In genomic region chr13:76879008-76879407, GRCm38 (mm10) we compare ENCODE assay signal across 30 mouse cellular contexts.
DNase-seq lines count a peak whose midpoint lies in the region; ATAC-seq and TF ChIP-seq lines count a peak whose summit lies in the region.
"Had no signal": no experiment of that assay in that cellular context is flagged by ENCODE, and none has a peak within 500 bp of the region (broad histone marks: within the 10 kb centered on the region; RNA-seq: fewer than 3 reads in every experiment).

No protein-coding gene starts in this region.

- no peaks in the 10 kb centered on the region for H3K9me3 ChIP-seq in forebrain, embryonic 14.5 days (replicated peaks; ENCODE audit: control insufficient read depth, low read length)
- no peaks in the 10 kb centered on the region for H3K9me3 ChIP-seq in forebrain, embryonic 11.5 days (ENCODE audit: control insufficient read depth, low read length)
- H3K9me3 ChIP-seq: hindbrain, embryonic 12.5 days; liver, embryonic 15.5 days had no signal

- H3K36me3 ChIP-seq in forebrain, embryonic 14.5 days (ENCODE audit: control insufficient read depth, insufficient read depth, low read length), result no peaks in the 10 kb centered on the region
- H3K36me3 ChIP-seq in forebrain, embryonic 11.5 days (ENCODE audit: control insufficient read depth, insufficient read depth, low read length), result no peaks in the 10 kb centered on the region
- H3K36me3 ChIP-seq: hindbrain, embryonic 12.5 days; liver, embryonic 15.5 days had no signal

- no peak overlapping the region for H3K27ac ChIP-seq in forebrain, embryonic 14.5 days (ENCODE audit: low read depth, low read length)
- no peak overlapping the region for H3K27ac ChIP-seq in forebrain, embryonic 11.5 days (ENCODE audit: low read depth, low read length)
- peak overlapping the region; percentile 36; the same call in 1 of the 2 replicates for H3K27ac ChIP-seq in layer of hippocampus, adult 2 months
- H3K27ac ChIP-seq: gastrocnemius, adult 2 months; hindbrain, embryonic 12.5 days; kidney, postnatal 0 days; liver, embryonic 15.5 days; stomach, postnatal 0 days had no signal

- no peaks in the 10 kb centered on the region for H3K27me3 ChIP-seq in forebrain, embryonic 14.5 days (replicated peaks; ENCODE audit: control insufficient read depth, insufficient read depth, low read length)
- no peaks in the 10 kb centered on the region for H3K27me3 ChIP-seq in forebrain, embryonic 11.5 days (ENCODE audit: control insufficient read depth, insufficient read depth, low read length)
- H3K27me3 ChIP-seq: hindbrain, embryonic 12.5 days; liver, embryonic 15.5 days had no signal

- no peak for ATAC-seq in forebrain, embryonic 14.5 days
- no peak for ATAC-seq in forebrain, embryonic 11.5 days (replicated peaks; ENCODE audit: low FRiP score)
- ATAC-seq: activated CD4-positive, CD25-positive, alpha-beta regulatory T cell, adult 4 months; intestine, embryonic 16.5 days had no signal

- no peak overlapping the region for H3K4me3 ChIP-seq in forebrain, embryonic 14.5 days (ENCODE audit: low read depth, low read length)
- no peak overlapping the region for H3K4me3 ChIP-seq in forebrain, embryonic 11.5 days (ENCODE audit: low read depth, low read length)
- no peak overlapping the region for H3K4me3 ChIP-seq in layer of hippocampus, adult 2 months
- H3K4me3 ChIP-seq: erythroblast, embryonic 14.5 days; gastrocnemius, adult 2 months; hindbrain, embryonic 12.5 days; liver, embryonic 15.5 days had no signal

- 27% methylated on average over 3 of the region's 3 CpGs for WGBS in forebrain, embryonic 14.5 days
- WGBS in forebrain, embryonic 11.5 days, result 61% methylated on average over 3 of the region's 3 CpGs

- no peaks in the 10 kb centered on the region for H3K4me1 ChIP-seq in forebrain, embryonic 14.5 days (ENCODE audit: control insufficient read depth, insufficient read depth, low read length)
- H3K4me1 ChIP-seq in forebrain, embryonic 11.5 days (replicated peaks; ENCODE audit: control insufficient read depth, insufficient read depth, low read length), result no peaks in the 10 kb centered on the region
- H3K4me1 ChIP-seq: hindbrain, embryonic 12.5 days; liver, embryonic 15.5 days had no signal

- H3K9ac ChIP-seq in forebrain, embryonic 14.5 days (ENCODE audit: low read length), result no peak overlapping the region
- no peak overlapping the region for H3K9ac ChIP-seq in forebrain, embryonic 11.5 days (ENCODE audit: low read length)
- H3K9ac ChIP-seq: hindbrain, embryonic 12.5 days; liver, embryonic 15.5 days; lung, embryonic 14.5 days had no signal

- H3K4me2 ChIP-seq in forebrain, embryonic 14.5 days (ENCODE audit: low read length), result no peak overlapping the region
- H3K4me2 ChIP-seq in forebrain, embryonic 11.5 days (ENCODE audit: low read depth, low read length, severe bottlenecking), result no peak overlapping the region
- H3K4me2 ChIP-seq: heart, embryonic 11.5 days; hindbrain, embryonic 12.5 days; liver, embryonic 15.5 days; lung, embryonic 14.5 days had no signal

- DNase-seq in forebrain, embryonic 14.5 days (ENCODE audit: low spot score), result peak; percentile 22
- no peak for DNase-seq in forebrain, embryonic 11.5 days (ENCODE audit: low spot score)
- DNase-seq in layer of hippocampus, adult 2 months (ENCODE audit: low spot score in 2 of 2), result no peak
- no peak for DNase-seq in layer of hippocampus, postnatal 25 days (ENCODE audit: extremely low spot score in 1 of 2, low spot score in 1 of 2)
- DNase-seq in right cerebral cortex, postnatal 36 days (ENCODE audit: low spot score in 2 of 2), result peak; percentile 6 to 45
- no peak for DNase-seq in right cerebral cortex, postnatal 25 days
- no peak for DNase-seq in thymus, postnatal 25 days
- DNase-seq: adrenal gland, adult 8-10 months; B cell, adult 2 months; gastrocnemius, adult 2 months; gastrocnemius, postnatal 36 days; heart, adult 18-20 months; heart, postnatal 36 days; kidney, adult 8-10 months; kidney, postnatal 4 days; liver; lung, embryonic 14.5 days; lung, postnatal 14 days; midbrain, embryonic 14.5 days; right cerebral cortex, postnatal 4 days; thymus, adult 2 months; thymus, postnatal 4 days had no signal

- no peak for TF ChIP-seq CTCF in layer of hippocampus, adult 2 months (conservative IDR thresholded peaks at IDR 0.05)

Comparison
In these comparisons a context has a peak if more than half of its experiments do, and no peak if none do; other contexts are left out.
1. DNase-seq: peak in forebrain, embryonic 14.5 days (single experiment) and right cerebral cortex, postnatal 36 days (2 of 2); none in forebrain, embryonic 11.5 days (single experiment), layer of hippocampus, adult 2 months (0 of 2), layer of hippocampus, postnatal 25 days (0 of 2), right cerebral cortex, postnatal 25 days (single experiment) and thymus, postnatal 25 days (single experiment).